Mouse (Mus musculus) G1E (cell line): ENCODE data around the gene Cog8. TPM values are rescaled to one million over a fixed set of nuclear protein-coding genes. Genes with fewer than 3 reads are reported as not detected.

Experiments
- ATAC-seq: 2 replicates; pipeline ENCODE4 v1.8.0; 2016; ENCODE audit warnings: mild to moderate bottlenecking; ENCODE audit not compliant: insufficient number of reproducible peaks, poor library complexity, low FRiP score, severe bottlenecking; ENCODE audit errors: extremely low read depth
- DNase-seq: peaks from one replicate; pipeline ENCODE4 v3.0.0; 2012; ENCODE audit warnings: low spot score
- H3K27me3 ChIP-seq: 2 replicates; pipeline ENCODE4 v1.6.1; 2012; ENCODE audit warnings: mild to moderate bottlenecking, low read length, inconsistent platforms; ENCODE audit not compliant: insufficient read depth
- H3K36me3 ChIP-seq: replicated peaks from 2 replicates; pipeline ENCODE3; 2012; ENCODE audit warnings: mild to moderate bottlenecking, inconsistent platforms
- H3K4me1 ChIP-seq: 2 replicates; pipeline ENCODE4 v1.6.1; 2012; ENCODE audit warnings: low read depth, low read length, inconsistent platforms, mixed read lengths; ENCODE audit not compliant: insufficient read depth
- H3K4me3 ChIP-seq: 2 replicates; pipeline ENCODE4 v1.5.1; 2012; ENCODE audit warnings: low read depth, mild to moderate bottlenecking, inconsistent platforms, low read length, moderate library complexity, mixed read lengths
- H3K9me3 ChIP-seq: replicated peaks from 2 replicates; pipeline ENCODE4 v1.6.1; 2012; ENCODE audit warnings: inconsistent platforms
- CTCF ChIP-seq: IDR thresholded peaks from 2 replicates; pipeline ENCODE4 v1.5.1; 2012; ENCODE audit warnings: low read depth, low read length, inconsistent platforms, mixed read lengths
- GATA1 ChIP-seq: IDR thresholded peaks from 2 replicates; pipeline ENCODE4 v1.6.1; 2012; ENCODE audit warnings: borderline replicate concordance, low read length, inconsistent platforms, mixed read lengths
- GATA2 ChIP-seq: IDR thresholded peaks from 2 replicates; pipeline ENCODE4 v1.6.1; 2012; ENCODE audit warnings: low read depth, low read length, inconsistent platforms, borderline replicate concordance
- POLR2AphosphoS5 ChIP-seq: IDR thresholded peaks from 2 replicates; pipeline ENCODE4 v1.6.1; 2012; ENCODE audit warnings: low read depth, low read length, inconsistent platforms; ENCODE audit not compliant: insufficient replicate concordance
- TAL1 ChIP-seq: conservative IDR thresholded peaks from 2 replicates; pipeline ENCODE4 v1.6.1; 2012; ENCODE audit warnings: low read depth, low read length, inconsistent platforms, mixed read lengths
- polyA plus RNA-seq: library from polyadenylated mRNA; stranded (reverse); fragments of >175 nt; gene quantifications from 2 replicates; pipeline ENCODE4 v1.2.3, GENCODE M21; 2012
- total RNA-seq, 2 experiments: library from RNA; stranded (forward) in 1 of 2; stranded (reverse) in 1 of 2; fragments of 200-1000 nt in 1 of 2; fragments of >200 nt in 1 of 2; fragmentation: Nextera tagmentation in 1 of 2; gene quantifications; 2 replicates each; pipeline ENCODE4 v1.2.3; 2014 to 2017

The Cog8 gene
- total RNA-seq (2014; fragmentation: Nextera tagmentation): 34.2 and 49.9 TPM in 2 replicates
- 29.4 and 31.1 TPM in 2 replicates for total RNA-seq (2017)
- 24.6 and 26.5 TPM in 2 replicates for polyA plus RNA-seq

GRCm38 (mm10) chr8:107056076-107056972 lies at the start of gene Cog8, which contains the start of gene Nip7:
TSS of gene Cog8 (minus strand) at chr8:107056689.
TSS of gene Nip7 (plus strand) at chr8:107056877.
- no peaks in the 10 kb centered on the region for H3K9me3 ChIP-seq
- peaks cover 49% of the 10 kb centered on the region for H3K4me1 ChIP-seq
- DNase-seq: peak; percentile 96
- TF ChIP-seq GATA2 (no peak), TAL1 (no peak), GATA1 (no peak), CTCF (no peak), POLR2AphosphoS5 (no peak)
- peak within 1 kb of the TSS; percentile 100 for H3K4me3 ChIP-seq
- peak; percentile 98 for ATAC-seq
- H3K27me3 ChIP-seq: no peaks in the 10 kb centered on the region
- peaks cover 79% of the 10 kb centered on the region for H3K36me3 ChIP-seq

GRCm38 (mm10) chr8:107104547-107104946 lies 48.1 kb upstream of the Cog8 start:
- peaks cover 26% of the 10 kb centered on the region for H3K27me3 ChIP-seq
- peak; percentile 34 for DNase-seq
- H3K36me3 ChIP-seq: no peaks in the 10 kb centered on the region
- no peak overlapping the region for H3K4me3 ChIP-seq
- no peaks in the 10 kb centered on the region for H3K9me3 ChIP-seq
- TF ChIP-seq GATA2: no peak
- peak; percentile 39; the same call in 1 of the 2 replicates for TF ChIP-seq CTCF
- no peak for TF ChIP-seq TAL1
- ATAC-seq: no peak
- peaks cover 10% of the 10 kb centered on the region for H3K4me1 ChIP-seq

- TF ChIP-seq CTCF: no peak
- TF ChIP-seq GATA1: no peak
- no peak for TF ChIP-seq GATA2
- no peak for TF ChIP-seq POLR2AphosphoS5
- TF ChIP-seq TAL1: no peak
- no peak for DNase-seq
Observed at GRCm38 (mm10) chr8:107100635-107101034, 44.1 kb upstream of the Cog8 start.

GRCm38 (mm10) chr8:107096366-107097036 lies 40.0 kb upstream of the Cog8 start, which contains the start of gene Terf2:
TSS of gene Terf2 (minus strand) at chr8:107096547.
- peaks cover 30% of the 10 kb centered on the region for H3K4me1 ChIP-seq
- TF ChIP-seq GATA2 (no peak), CTCF (no peak), TAL1 (no peak), POLR2AphosphoS5 (no peak), GATA1 (no peak)
- DNase-seq (peak; percentile 83), ATAC-seq (peak; percentile 84)
- peak within 1 kb of the TSS; percentile 92 for H3K4me3 ChIP-seq
- peaks cover 33% of the 10 kb centered on the region for H3K36me3 ChIP-seq
- no peaks in the 10 kb centered on the region for H3K9me3 ChIP-seq
- peaks cover 8% of the 10 kb centered on the region; the same call in 1 of the 2 replicates for H3K27me3 ChIP-seq

More at GRCm38 (mm10) chr8:107100635-107101034, 44.1 kb upstream of the Cog8 start:
- ATAC-seq: no peak
- Histone ChIP-seq H3K4me1 (peaks cover 8% of the 10 kb centered on the region), H3K9me3 (no peaks in the 10 kb centered on the region), H3K36me3 (no peaks in the 10 kb centered on the region), H3K4me3 (no peak overlapping the region), H3K27me3 (peaks cover 17% of the 10 kb centered on the region)

- DNase-seq (peak; percentile 33), ATAC-seq (no peak)
- peaks cover 38% of the 10 kb centered on the region for H3K36me3 ChIP-seq
- peaks cover 6% of the 10 kb centered on the region; the same call in 1 of the 2 replicates for H3K27me3 ChIP-seq
- peaks cover 30% of the 10 kb centered on the region for H3K4me1 ChIP-seq
- TF ChIP-seq CTCF (no peak), TAL1 (no peak), GATA1 (no peak), GATA2 (no peak), POLR2AphosphoS5 (no peak)
- H3K9me3 ChIP-seq: no peaks in the 10 kb centered on the region
- H3K4me3 ChIP-seq: peak overlapping the region; percentile 92
Observed at GRCm38 (mm10) chr8:107095717-107096365, 39.4 kb upstream of the Cog8 start.
